Mouse (Mus musculus) stomach, postnatal 0 days (tissue): ENCODE measurements around the gene Arhgap6.

Experiments
- CTCF ChIP-seq: IDR thresholded peaks from 2 replicates; pipeline ENCODE4 v1.5.1; 2016; ENCODE audit warnings: antibody characterized with exemption, low read depth, mild to moderate bottlenecking, moderate library complexity
- EP300 ChIP-seq: optimal IDR thresholded peaks from 2 replicates; pipeline ENCODE3; 2016; ENCODE audit warnings: antibody characterized with exemption

GRCm38 (mm10) chrX:169262212-169262611, 467.3 kb downstream of the Arhgap6 start:
- TF ChIP-seq EP300 (no peak), CTCF (no peak)
